Mouse (Mus musculus) neural tube, embryonic 12.5 days (tissue): ENCODE measurements around the gene Prss45. TPM values are rescaled to one million over a fixed set of nuclear protein-coding genes. Genes with fewer than 3 reads are reported as not detected.
"Not testable (repeated sequence)": the region's sequence is repeated elsewhere in the genome, so short reads cannot be mapped to it uniquely, and the experiment has no call there.

ENCODE experiments used
- ATAC-seq: fragments of 200-750 bp; cut with Nextera tagmentation; 2 replicates; pipeline ENCODE4 v1.8.0; 2017; ENCODE audit warnings: low read depth, mild to moderate bottlenecking, moderate TSS enrichment, moderate library complexity; ENCODE audit not compliant: low FRiP score
- H3K27ac ChIP-seq: fragments of 300-500 bp; sonication (generic); 2 replicates; pipeline ENCODE4 v1.5.1; 2016
- H3K27me3 ChIP-seq: fragments of 300-500 bp; sonication (generic); replicated peaks from 2 replicates; pipeline ENCODE4 v1.6.1; 2016; ENCODE audit warnings: mild to moderate bottlenecking
- H3K36me3 ChIP-seq: fragments of 300-500 bp; sonication (generic); 2 replicates; pipeline ENCODE4 v1.6.1; 2016; ENCODE audit warnings: mild to moderate bottlenecking
- H3K4me1 ChIP-seq: fragments of 300-500 bp; sonication (generic); 2 replicates; pipeline ENCODE4 v1.6.1; 2016
- H3K4me2 ChIP-seq: fragments of 300-500 bp; sonication (generic); replicated peaks from 2 replicates; pipeline ENCODE4 v1.6.1; 2016; ENCODE audit warnings: mild to moderate bottlenecking
- H3K4me3 ChIP-seq: fragments of 300-500 bp; sonication (generic); 2 replicates; pipeline ENCODE4 v1.5.1; 2016
- H3K9ac ChIP-seq: fragments of 300-500 bp; sonication (generic); 2 replicates; pipeline ENCODE4 v1.6.1; 2016; ENCODE audit warnings: mild to moderate bottlenecking
- H3K9me3 ChIP-seq: fragments of 300-500 bp; sonication (generic); 2 replicates; pipeline ENCODE4 v1.6.1; 2016; ENCODE audit warnings: mild to moderate bottlenecking
- WGBS: fragments of 180-500 bp; shearing (Covaris S2); methylation state at CpG from one replicate; pipeline ENCODE4 v1.1.7; 2016; 5-methylcytosine and 5-hydroxymethylcytosine counted together
- polyA plus RNA-seq: library from polyadenylated mRNA; unstranded; fragments of >200 nt; fragmentation: Nextera tagmentation; extraction: Ambion mirVana; gene quantifications from 2 replicates; pipeline ENCODE4 v1.2.1, GENCODE M21; 2016

The Prss45 gene
- polyA plus RNA-seq = not detected in 2 replicates

GRCm38 (mm10) chr9:110834411-110834810, at the start of gene Prss45:
TSS of gene Prss45 (plus strand) at chr9:110834588.
- Histone ChIP-seq H3K9ac (no peak within 1 kb of the TSS), H3K27ac (no peak within 1 kb of the TSS), H3K9me3 (no peaks in the 10 kb centered on the region), H3K4me3 (no peak within 1 kb of the TSS), H3K36me3 (no peaks in the 10 kb centered on the region), H3K27me3 (no peaks in the 10 kb centered on the region), H3K4me2 (0 out of 2 replicates have a peak within 1 kb of the TSS, but pooled peaks have one; percentile 7), H3K4me1 (no peaks in the 10 kb centered on the region)
- 82% methylated on average over 19 of the region's 19 CpGs for WGBS
- ATAC-seq = no peak

- Histone ChIP-seq H3K9me3 (no peaks in the 10 kb centered on the region), H3K27ac (no peak overlapping the region), H3K4me1 (peaks cover 2% of the 10 kb centered on the region; the same call in 1 of the 2 replicates), H3K27me3 (no peaks in the 10 kb centered on the region), H3K36me3 (no peaks in the 10 kb centered on the region), H3K4me3 (no peak overlapping the region), H3K4me2 (no peak overlapping the region), H3K9ac (no peak overlapping the region)
- ATAC-seq = no peak
- WGBS = 86% methylated on average over 3 of the region's 3 CpGs
Measured at GRCm38 (mm10) chr9:110788169-110788568, 46.2 kb upstream of the Prss45 start.

GRCm38 (mm10) chr9:110790462-110790861, 43.9 kb upstream of the Prss45 start:
- H3K4me3 ChIP-seq = no peak overlapping the region
- no peaks in the 10 kb centered on the region for H3K9me3 ChIP-seq
- ATAC-seq = no peak
- no peak overlapping the region for H3K4me2 ChIP-seq
- 71% methylated on average over 4 of the region's 4 CpGs for WGBS
- no peak overlapping the region for H3K9ac ChIP-seq
- no peak overlapping the region for H3K27ac ChIP-seq
- H3K36me3 ChIP-seq = no peaks in the 10 kb centered on the region
- H3K4me1 ChIP-seq = no peaks in the 10 kb centered on the region
- no peaks in the 10 kb centered on the region for H3K27me3 ChIP-seq

GRCm38 (mm10) chr9:110797013-110797412, 37.4 kb upstream of the Prss45 start:
- no peak overlapping the region for H3K4me2 ChIP-seq
- H3K4me3 ChIP-seq = no peak overlapping the region
- no peak for ATAC-seq
- H3K27ac ChIP-seq = no peak overlapping the region
- WGBS = 88% methylated on average over 10 of the region's 10 CpGs
- no peak overlapping the region for H3K9ac ChIP-seq
- H3K27me3 ChIP-seq = no peaks in the 10 kb centered on the region
- H3K36me3 ChIP-seq = no peaks in the 10 kb centered on the region
- H3K9me3 ChIP-seq = no peaks in the 10 kb centered on the region
- no peaks in the 10 kb centered on the region for H3K4me1 ChIP-seq

GRCm38 (mm10) chr9:110797866-110798265, 36.5 kb upstream of the Prss45 start, which contains the start of gene Prss42:
TSS of gene Prss42 (plus strand) at chr9:110798166.
- no peak within 1 kb of the TSS for H3K4me3 ChIP-seq
- WGBS = 89% methylated on average over 14 of the region's 14 CpGs

GRCm38 (mm10) chr9:110800834-110801479, 33.4 kb upstream of the Prss45 start:
- Histone ChIP-seq H3K9me3 (no peaks in the 10 kb centered on the region), H3K4me1 (no peaks in the 10 kb centered on the region), H3K4me2 (no peak overlapping the region), H3K27me3 (no peaks in the 10 kb centered on the region), H3K27ac (no peak overlapping the region), H3K9ac (no peak overlapping the region), H3K36me3 (no peaks in the 10 kb centered on the region), H3K4me3 (no peak overlapping the region)
- 90% methylated on average over 8 of the region's 8 CpGs for WGBS
- no peak for ATAC-seq

More at GRCm38 (mm10) chr9:110797866-110798265, 36.5 kb upstream of the Prss45 start, which contains the start of gene Prss42:
- Histone ChIP-seq H3K4me1 (no peaks in the 10 kb centered on the region), H3K36me3 (no peaks in the 10 kb centered on the region), H3K9ac (no peak within 1 kb of the TSS), H3K9me3 (no peaks in the 10 kb centered on the region), H3K4me2 (no peak within 1 kb of the TSS), H3K27me3 (no peaks in the 10 kb centered on the region), H3K27ac (no peak within 1 kb of the TSS)
- ATAC-seq = no peak

- ATAC-seq = no peak
- no peak overlapping the region for H3K4me2 ChIP-seq
- H3K4me3 ChIP-seq = no peak overlapping the region
- no peaks in the 10 kb centered on the region for H3K9me3 ChIP-seq
- no peaks in the 10 kb centered on the region for H3K36me3 ChIP-seq
- H3K4me1 ChIP-seq = no peaks in the 10 kb centered on the region
- 76% methylated on average over 4 of the region's 4 CpGs for WGBS
- H3K27me3 ChIP-seq = no peaks in the 10 kb centered on the region
- no peak overlapping the region for H3K27ac ChIP-seq
- H3K9ac ChIP-seq = no peak overlapping the region
Measured at GRCm38 (mm10) chr9:110803294-110803693, 31.1 kb upstream of the Prss45 start.

- ATAC-seq = no peak
- no peak overlapping the region for H3K9ac ChIP-seq
- no peak overlapping the region for H3K4me2 ChIP-seq
- no peaks in the 10 kb centered on the region for H3K4me1 ChIP-seq
- no peak overlapping the region for H3K4me3 ChIP-seq
- 91% methylated on average over 4 of the region's 4 CpGs for WGBS
- no peak overlapping the region for H3K27ac ChIP-seq
- no peaks in the 10 kb centered on the region for H3K36me3 ChIP-seq
- no peaks in the 10 kb centered on the region for H3K27me3 ChIP-seq
- no peaks in the 10 kb centered on the region for H3K9me3 ChIP-seq
Measured at GRCm38 (mm10) chr9:110810051-110810450, 24.3 kb upstream of the Prss45 start.

GRCm38 (mm10) chr9:110813789-110814188, 20.6 kb upstream of the Prss45 start, which contains the start of gene Prss44:
TSS of gene Prss44 (plus strand) at chr9:110813994.
- no peaks in the 10 kb centered on the region for H3K36me3 ChIP-seq
- no peaks in the 10 kb centered on the region for H3K9me3 ChIP-seq
- ATAC-seq = no peak
- H3K4me3 ChIP-seq = no peak within 1 kb of the TSS
- 63% methylated on average over 18 of the region's 18 CpGs for WGBS
- H3K27me3 ChIP-seq = no peaks in the 10 kb centered on the region
- no peak within 1 kb of the TSS for H3K9ac ChIP-seq
- no peak within 1 kb of the TSS for H3K27ac ChIP-seq
- no peak within 1 kb of the TSS for H3K4me2 ChIP-seq
- H3K4me1 ChIP-seq = no peaks in the 10 kb centered on the region

GRCm38 (mm10) chr9:110820546-110820945, 13.8 kb upstream of the Prss45 start:
- H3K36me3 ChIP-seq, ATAC-seq: not testable (repeated sequence)

GRCm38 (mm10) chr9:110821436-110821835, 13.0 kb upstream of the Prss45 start:
- 86% methylated on average over 7 of the region's 7 CpGs for WGBS
- H3K9ac ChIP-seq = no peak overlapping the region
- no peaks in the 10 kb centered on the region for H3K27me3 ChIP-seq
- H3K4me3 ChIP-seq = no peak overlapping the region
- no peaks in the 10 kb centered on the region for H3K36me3 ChIP-seq
- no peak overlapping the region for H3K4me2 ChIP-seq
- ATAC-seq = no peak
- H3K4me1 ChIP-seq = no peaks in the 10 kb centered on the region
- no peak overlapping the region for H3K27ac ChIP-seq
- H3K9me3 ChIP-seq = no peaks in the 10 kb centered on the region

More at GRCm38 (mm10) chr9:110820546-110820945, 13.8 kb upstream of the Prss45 start:
- not testable (repeated sequence) for H3K4me3 ChIP-seq, H3K4me2 ChIP-seq, H3K9me3 ChIP-seq, H3K4me1 ChIP-seq, H3K27ac ChIP-seq, H3K27me3 ChIP-seq, H3K9ac ChIP-seq

- Histone ChIP-seq H3K9me3 (no peaks in the 10 kb centered on the region), H3K27ac (no peak overlapping the region), H3K4me1 (no peaks in the 10 kb centered on the region), H3K36me3 (no peaks in the 10 kb centered on the region), H3K4me3 (no peak overlapping the region), H3K4me2 (no peak overlapping the region), H3K9ac (no peak overlapping the region), H3K27me3 (no peaks in the 10 kb centered on the region)
- WGBS = 90% methylated on average over 4 of the region's 4 CpGs
- ATAC-seq = no peak
Measured at GRCm38 (mm10) chr9:110825426-110825825, 9.0 kb upstream of the Prss45 start.

GRCm38 (mm10) chr9:110825832-110826231, 8.6 kb upstream of the Prss45 start:
- no peak overlapping the region for H3K4me3 ChIP-seq
- H3K4me2 ChIP-seq = no peak overlapping the region
- no peaks in the 10 kb centered on the region for H3K9me3 ChIP-seq
- H3K9ac ChIP-seq = no peak overlapping the region
- ATAC-seq = no peak
- WGBS = 80% methylated on average over 7 of the region's 7 CpGs
- no peak overlapping the region for H3K27ac ChIP-seq
- no peaks in the 10 kb centered on the region for H3K27me3 ChIP-seq
- no peaks in the 10 kb centered on the region for H3K36me3 ChIP-seq
- no peaks in the 10 kb centered on the region for H3K4me1 ChIP-seq
